Comparison of ENCODE assay signal across 18 mouse cellular contexts in the genomic region with DNA sequence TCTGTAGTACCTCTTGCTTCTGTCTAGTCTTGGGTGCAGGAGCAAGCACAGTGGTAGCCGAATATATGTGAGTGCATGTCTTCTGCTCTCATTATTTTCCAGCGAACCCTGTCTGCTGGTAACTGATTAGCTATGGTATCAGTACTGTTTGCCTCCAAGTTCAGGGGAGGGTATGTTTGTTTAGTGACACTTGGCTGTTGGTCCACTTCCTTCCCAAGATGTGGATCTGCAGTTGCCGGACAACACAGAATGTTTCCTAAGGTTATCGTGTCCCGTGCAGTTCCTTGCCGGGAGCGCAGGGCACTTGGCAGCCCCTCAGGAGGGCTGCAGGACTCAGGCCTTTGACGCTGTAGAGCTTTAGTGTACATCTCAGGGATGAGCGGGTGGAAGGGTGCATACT.
A peak's percentile ranks its signal among the peaks of the same experiment; 100 is the strongest.
DNase-seq lines count a peak whose midpoint lies in the region; ATAC-seq and TF ChIP-seq lines count a peak whose summit lies in the region.
"Had no signal": no experiment of that assay in that cellular context is flagged by ENCODE, and none has a peak within 500 bp of the region (broad histone marks: within the 10 kb centered on the region; RNA-seq: fewer than 3 reads in every experiment).

No protein-coding gene starts in this region.

- DNase-seq in kidney, postnatal 0 days (ENCODE audit: low spot score): no peak
- DNase-seq in kidney, adult 9 months: no peak
- no peak for DNase-seq in limb, embryonic 10.5 days (ENCODE audit: low spot score)
- no peak for DNase-seq in cerebellum, adult 11 months
- no peak for DNase-seq in embryo, embryonic 10 days (ENCODE audit: low spot score)
- DNase-seq: gastrocnemius, postnatal 10 days; right cerebral cortex, adult 18-20 months had no signal

- 0 out of 2 replicates have a peak, but pooled peaks cover under 1% of the 10 kb centered on the region for H3K36me3 ChIP-seq in kidney, postnatal 0 days (ENCODE audit: insufficient read depth, low read length)
- peaks cover 2% of the 10 kb centered on the region; the same call in 1 of the 2 replicates for H3K36me3 ChIP-seq in limb, embryonic 10.5 days
- peaks cover 42% of the 10 kb centered on the region for H3K36me3 ChIP-seq in liver, embryonic 16.5 days (ENCODE audit: control insufficient read depth, insufficient read depth)
- H3K36me3 ChIP-seq in stomach, embryonic 15.5 days: 0 out of 2 replicates have a peak, but pooled peaks cover under 1% of the 10 kb centered on the region
- H3K36me3 ChIP-seq: embryonic facial prominence, embryonic 13.5 days; forebrain, embryonic 12.5 days; neural tube, embryonic 15.5 days had no signal

- H3K4me2 ChIP-seq in kidney, postnatal 0 days (ENCODE audit: low read length): no peak overlapping the region
- H3K4me2 ChIP-seq in liver, embryonic 16.5 days (ENCODE audit: low read depth, low read length): no peak overlapping the region
- no peak overlapping the region for H3K4me2 ChIP-seq in stomach, embryonic 15.5 days
- H3K4me2 ChIP-seq: embryonic facial prominence, embryonic 13.5 days; forebrain, embryonic 12.5 days; limb, embryonic 15.5 days; neural tube, embryonic 15.5 days had no signal

- peaks cover 7% of the 10 kb centered on the region; the same call in 1 of the 2 replicates for H3K4me1 ChIP-seq in kidney, postnatal 0 days (replicated peaks; ENCODE audit: insufficient read depth, low read length)
- peaks cover 17% of the 10 kb centered on the region for H3K4me1 ChIP-seq in limb, embryonic 10.5 days
- peaks cover 8% of the 10 kb centered on the region for H3K4me1 ChIP-seq in liver, embryonic 16.5 days (ENCODE audit: control insufficient read depth, low read depth, low read length)
- no peaks in the 10 kb centered on the region for H3K4me1 ChIP-seq in stomach, embryonic 15.5 days
- H3K4me1 ChIP-seq: embryonic facial prominence, embryonic 13.5 days; forebrain, embryonic 12.5 days; limb, embryonic 15.5 days had no signal

- no peak for ATAC-seq in kidney, postnatal 0 days (replicated peaks; ENCODE audit: low FRiP score, low read depth)
- ATAC-seq in liver, embryonic 16.5 days (ENCODE audit: low read depth): peak; percentile 51
- ATAC-seq in stomach, embryonic 15.5 days (ENCODE audit: insufficient read depth, low FRiP score, low read depth): peak; percentile 71
- ATAC-seq: hindbrain, postnatal 0 days; Patski had no signal

- 47% methylated on average over 9 of the region's 9 CpGs for WGBS in kidney, postnatal 0 days
- WGBS in limb, embryonic 10.5 days: 90% methylated on average over 9 of the region's 9 CpGs
- WGBS in liver, embryonic 16.5 days (ENCODE audit: insufficient replicate concordance): 59% methylated on average over 9 of the region's 9 CpGs
- 61% methylated on average over 9 of the region's 9 CpGs for WGBS in stomach, embryonic 15.5 days

- H3K27me3 ChIP-seq in kidney, postnatal 0 days (ENCODE audit: insufficient read depth, low read length): no peaks in the 10 kb centered on the region
- H3K27me3 ChIP-seq in limb, embryonic 10.5 days (ENCODE audit: low read depth, poor library complexity, severe bottlenecking): no peaks in the 10 kb centered on the region
- H3K27me3 ChIP-seq in liver, embryonic 16.5 days (ENCODE audit: control insufficient read depth, insufficient read depth, low read depth, low read length): no peaks in the 10 kb centered on the region
- no peaks in the 10 kb centered on the region for H3K27me3 ChIP-seq in stomach, embryonic 15.5 days (replicated peaks)
- H3K27me3 ChIP-seq: CH12.LX; embryonic facial prominence, embryonic 13.5 days; forebrain, embryonic 12.5 days; limb, embryonic 15.5 days; neural tube, embryonic 15.5 days; Patski had no signal

- no peak overlapping the region for H3K4me3 ChIP-seq in kidney, postnatal 0 days (replicated peaks; ENCODE audit: low read depth, low read length)
- no peak overlapping the region for H3K4me3 ChIP-seq in limb, embryonic 10.5 days
- no peak overlapping the region for H3K4me3 ChIP-seq in liver, embryonic 16.5 days (ENCODE audit: low read depth, low read length)
- no peak overlapping the region for H3K4me3 ChIP-seq in stomach, embryonic 15.5 days (replicated peaks)
- H3K4me3 ChIP-seq: embryonic facial prominence, embryonic 13.5 days; forebrain, embryonic 12.5 days; left cerebral cortex, adult 2 months; limb, embryonic 15.5 days; midbrain, embryonic 10.5 days; neural tube, embryonic 15.5 days had no signal

- no peaks in the 10 kb centered on the region for H3K9me3 ChIP-seq in kidney, postnatal 0 days (replicated peaks; ENCODE audit: low read length)
- no peaks in the 10 kb centered on the region for H3K9me3 ChIP-seq in limb, embryonic 10.5 days (replicated peaks)
- H3K9me3 ChIP-seq in liver, embryonic 16.5 days (replicated peaks; ENCODE audit: control insufficient read depth, low read length): no peaks in the 10 kb centered on the region
- H3K9me3 ChIP-seq in stomach, embryonic 15.5 days: no peaks in the 10 kb centered on the region
- H3K9me3 ChIP-seq: embryonic facial prominence, embryonic 13.5 days; forebrain, embryonic 12.5 days; limb, embryonic 15.5 days; midbrain, embryonic 10.5 days; neural tube, embryonic 15.5 days had no signal

- TF ChIP-seq CTCF in kidney, postnatal 0 days (IDR thresholded peaks at IDR 0.05; ENCODE audit: low read depth): no peak

- no peak overlapping the region for H3K9ac ChIP-seq in kidney, postnatal 0 days (ENCODE audit: low read depth, low read length)
- no peak overlapping the region for H3K9ac ChIP-seq in liver, embryonic 16.5 days (ENCODE audit: low read depth, low read length)
- no peak overlapping the region for H3K9ac ChIP-seq in stomach, embryonic 15.5 days
- H3K9ac ChIP-seq: embryonic facial prominence, embryonic 13.5 days; forebrain, embryonic 12.5 days; limb, embryonic 15.5 days; neural tube, embryonic 15.5 days had no signal

- 0 out of 2 replicates have a peak overlapping the region, but pooled peaks have one; percentile 33 for H3K27ac ChIP-seq in kidney, postnatal 0 days
- H3K27ac ChIP-seq in limb, embryonic 10.5 days: peak overlapping the region; percentile 14; the same call in 1 of the 2 replicates
- no peak overlapping the region for H3K27ac ChIP-seq in liver, embryonic 16.5 days (ENCODE audit: low read length)
- H3K27ac ChIP-seq in stomach, embryonic 15.5 days: peak overlapping the region; percentile 35
- H3K27ac ChIP-seq: embryonic facial prominence, embryonic 13.5 days; forebrain, embryonic 12.5 days; hindbrain, postnatal 0 days; left cerebral cortex, adult 2 months; limb, embryonic 15.5 days; midbrain, embryonic 10.5 days; neural tube, embryonic 15.5 days had no signal
